Mouse (Mus musculus) c-Kit-positive CD71-negative TER-119-negative erythroid progenitor cells, embryonic 14.5 days (primary cell): Measurements from ENCODE around the gene Eloa.

Source experiments
- DNase-seq: peaks from one replicate; pipeline ENCODE4 v3.0.0-alpha.2; 2013; ENCODE audit warnings: low read depth

The Eloa gene

GRCm38 (mm10) chr4:135954241-135954640 lies 67.3 kb downstream of the Eloa start:
- no peak for DNase-seq
